Mouse (Mus musculus): ENCODE results near the gene Snrpd2. TPM values are rescaled to one million over a fixed set of nuclear protein-coding genes. Genes with fewer than 3 reads are reported as not detected.
"Not testable (repeated sequence)": the region's sequence is repeated elsewhere in the genome, so short reads cannot be mapped to it uniquely, and the experiment has no call there.

The Snrpd2 gene
- polyA plus RNA-seq, 1 experiment from 2014 or later, result 183 TPM

DNA sequence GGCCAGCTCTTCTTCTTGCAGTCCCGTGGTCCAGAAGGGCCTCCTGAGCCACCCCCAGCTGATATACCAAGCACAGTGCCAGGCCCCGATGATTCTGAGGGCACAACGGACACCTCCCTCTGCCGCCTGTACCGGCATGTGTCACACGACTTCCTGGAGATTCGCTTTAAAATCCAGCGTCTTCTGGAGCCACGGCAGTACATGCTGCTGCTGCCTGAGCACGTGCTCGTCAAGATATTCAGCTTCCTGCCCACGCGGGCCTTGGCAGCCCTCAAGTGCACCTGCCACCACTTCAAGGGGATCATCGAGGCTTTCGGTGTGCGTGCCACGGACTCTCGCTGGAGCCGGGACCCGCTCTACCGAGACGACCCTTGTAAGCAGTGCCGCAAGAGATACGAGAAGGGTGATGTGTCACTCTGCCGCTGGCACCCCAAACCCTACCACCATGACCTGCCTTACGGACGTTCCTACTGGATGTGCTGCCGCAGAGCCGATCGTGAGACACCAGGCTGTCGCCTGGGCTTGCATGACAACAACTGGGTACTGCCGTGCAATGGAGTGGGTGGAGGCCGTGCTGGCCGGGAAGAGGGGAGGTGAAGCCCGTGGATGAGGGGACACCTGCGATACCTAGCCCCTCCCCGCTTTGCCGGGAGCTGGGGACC lies 12.7 kb upstream of the Snrpd2 start:
- Histone ChIP-seq H3K4me3 (ENCODE audit: low read depth, low read length) (no peak overlapping the region), H3K27me3 (ENCODE audit: control insufficient read depth, insufficient read depth, low read length) (no peaks in the 10 kb centered on the region), H3K27ac (replicated peaks; ENCODE audit: low read depth, low read length) (no peak overlapping the region), H3K4me2 (ENCODE audit: low read depth, severe bottlenecking) (no peak overlapping the region), H3K36me3 (ENCODE audit: control insufficient read depth, insufficient read depth, low read length) (peaks cover 10% of the 10 kb centered on the region), H3K9ac (ENCODE audit: low read length) (no peak overlapping the region), H3K9me3 (ENCODE audit: control insufficient read depth, low read length) (no peaks in the 10 kb centered on the region), H3K4me1 (ENCODE audit: control insufficient read depth, insufficient read depth, low read length) (no peaks in the 10 kb centered on the region)
- ATAC-seq (ENCODE audit: insufficient number of reproducible peaks, low FRiP score, low TSS enrichment, low read depth), result no peak
- WGBS, result 90% methylated on average over 38 of the region's 38 CpGs
- no peak for DNase-seq (ENCODE audit: low spot score)

DNA sequence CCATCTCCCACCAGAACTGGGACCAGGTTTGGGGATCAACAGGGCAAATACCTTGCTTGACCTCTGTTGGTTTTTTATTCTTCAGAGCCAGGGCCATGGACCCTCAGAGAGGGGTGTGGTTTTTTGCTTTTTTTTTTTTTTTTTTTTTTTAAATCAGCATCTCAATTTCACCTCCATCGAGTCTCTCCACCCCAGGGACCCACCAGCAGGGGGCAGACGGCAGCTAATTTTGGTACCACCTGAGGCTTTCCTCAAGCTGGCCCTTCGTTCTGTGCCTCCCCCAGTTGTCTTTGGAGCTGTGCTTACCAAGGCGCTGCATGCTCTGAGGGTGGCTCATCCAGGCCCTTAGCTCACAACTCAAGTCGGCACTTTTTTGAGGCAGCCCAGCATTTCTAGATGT lies 12.1 kb upstream of the Snrpd2 start:
- WGBS, result 60% methylated on average over 5 of the region's 5 CpGs
- no peaks in the 10 kb centered on the region for H3K9me3 ChIP-seq (ENCODE audit: control insufficient read depth, low read length)
- no peak overlapping the region for H3K4me3 ChIP-seq (ENCODE audit: low read depth, low read length)
- DNase-seq (ENCODE audit: low spot score) (peak; percentile 75), ATAC-seq (ENCODE audit: insufficient number of reproducible peaks, low FRiP score, low TSS enrichment, low read depth) (no peak)
- H3K36me3 ChIP-seq (ENCODE audit: control insufficient read depth, insufficient read depth, low read length), result peaks cover 10% of the 10 kb centered on the region
- no peak overlapping the region for H3K27ac ChIP-seq (replicated peaks; ENCODE audit: low read depth, low read length)
- H3K4me1 ChIP-seq (ENCODE audit: control insufficient read depth, insufficient read depth, low read length), result no peaks in the 10 kb centered on the region
- no peak overlapping the region for H3K9ac ChIP-seq (ENCODE audit: low read length)
- no peak overlapping the region for H3K4me2 ChIP-seq (ENCODE audit: low read depth, severe bottlenecking)
- no peaks in the 10 kb centered on the region for H3K27me3 ChIP-seq (ENCODE audit: control insufficient read depth, insufficient read depth, low read length)

DNA sequence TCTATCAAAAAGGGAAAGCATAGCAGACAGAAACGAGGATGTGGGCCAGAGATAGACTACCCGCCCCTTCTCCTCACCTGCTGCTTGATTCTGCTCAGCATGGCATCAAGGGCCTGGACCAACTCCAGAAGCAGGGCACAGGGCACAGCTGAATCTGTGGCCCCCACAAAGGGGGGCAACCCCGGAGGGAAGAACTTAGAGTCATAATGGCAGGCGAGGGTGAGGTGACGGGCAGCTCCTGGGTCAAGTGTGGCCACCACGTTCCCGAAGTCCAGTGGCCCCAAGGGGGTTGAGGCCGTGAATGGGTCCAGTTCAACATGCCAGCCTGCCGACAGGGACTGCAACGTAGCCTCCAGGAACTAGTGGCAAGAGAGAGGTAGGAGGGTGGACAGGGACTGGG lies 2.7 kb upstream of the Snrpd2 start:
- no peak overlapping the region for H3K4me3 ChIP-seq (ENCODE audit: low read depth, low read length)
- no peaks in the 10 kb centered on the region for H3K27me3 ChIP-seq (ENCODE audit: control insufficient read depth, insufficient read depth, low read length)
- DNase-seq (ENCODE audit: low spot score) (no peak), ATAC-seq (ENCODE audit: insufficient number of reproducible peaks, low FRiP score, low TSS enrichment, low read depth) (no peak)
- H3K4me2 ChIP-seq (ENCODE audit: low read depth, severe bottlenecking), result no peak overlapping the region
- H3K27ac ChIP-seq (replicated peaks; ENCODE audit: low read depth, low read length), result no peak overlapping the region
- no peaks in the 10 kb centered on the region for H3K9me3 ChIP-seq (ENCODE audit: control insufficient read depth, low read length)
- peaks cover 11% of the 10 kb centered on the region for H3K4me1 ChIP-seq (ENCODE audit: control insufficient read depth, insufficient read depth, low read length)
- no peaks in the 10 kb centered on the region; the same call in 1 of the 2 replicates for H3K36me3 ChIP-seq (ENCODE audit: control insufficient read depth, insufficient read depth, low read length)
- no peak overlapping the region for H3K9ac ChIP-seq (ENCODE audit: low read length)
- WGBS, result 87% methylated on average over 10 of the region's 10 CpGs

GRCm38 (mm10) chr7:19147497-19148045 lies 2.0 kb upstream of the Snrpd2 start:
- Histone ChIP-seq H3K9me3 (ENCODE audit: control insufficient read depth, low read length) (no peaks in the 10 kb centered on the region), H3K27ac (replicated peaks; ENCODE audit: low read depth, low read length) (no peak overlapping the region), H3K4me2 (ENCODE audit: low read depth, severe bottlenecking) (no peak overlapping the region), H3K4me1 (ENCODE audit: control insufficient read depth, insufficient read depth, low read length) (peaks cover 11% of the 10 kb centered on the region), H3K27me3 (ENCODE audit: control insufficient read depth, insufficient read depth, low read length) (no peaks in the 10 kb centered on the region), H3K9ac (ENCODE audit: low read length) (no peak overlapping the region), H3K4me3 (ENCODE audit: low read depth, low read length) (no peak overlapping the region), H3K36me3 (ENCODE audit: control insufficient read depth, insufficient read depth, low read length) (peaks cover 3% of the 10 kb centered on the region; the same call in 1 of the 2 replicates)
- ATAC-seq (ENCODE audit: insufficient number of reproducible peaks, low FRiP score, low TSS enrichment, low read depth) (no peak), DNase-seq (ENCODE audit: low spot score) (peak; percentile 47)
- WGBS, result 47% methylated on average over 6 of the region's 6 CpGs

DNA sequence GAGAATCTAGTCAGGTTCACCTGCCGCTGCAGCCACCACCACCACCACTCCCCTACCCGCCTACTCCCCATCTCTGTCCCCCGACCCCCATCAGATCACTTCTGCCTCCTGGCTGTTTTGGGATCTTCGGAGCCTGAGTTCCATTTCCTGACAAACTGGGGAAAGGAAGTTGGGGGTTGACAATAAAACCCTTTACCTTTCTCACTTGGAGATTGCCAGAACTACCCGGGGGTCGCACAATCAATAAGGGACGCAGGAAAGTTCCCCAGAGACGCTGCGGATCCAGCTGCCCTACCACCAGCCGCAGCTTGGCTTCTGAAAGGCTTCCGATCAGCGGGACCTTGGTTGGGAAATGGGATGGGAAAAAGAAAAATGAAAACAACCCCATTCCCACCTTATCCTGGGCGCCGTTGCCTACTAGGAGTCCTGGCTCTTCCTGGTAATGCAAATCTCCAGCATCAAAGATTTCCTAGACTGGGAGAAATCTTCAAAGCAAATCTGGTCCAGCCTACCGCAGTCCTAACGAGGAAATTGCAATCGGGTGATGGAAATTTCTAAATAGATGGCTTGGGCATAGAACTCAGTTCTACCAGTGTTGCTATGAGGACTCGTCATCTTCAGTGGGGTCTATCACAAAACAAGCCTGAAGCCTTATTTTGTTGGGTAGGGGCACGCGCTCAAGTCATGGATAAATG lies 1.2 kb upstream of the Snrpd2 start:
- H3K36me3 ChIP-seq (ENCODE audit: control insufficient read depth, insufficient read depth, low read length), result peaks cover 10% of the 10 kb centered on the region; the same call in 1 of the 2 replicates
- H3K9me3 ChIP-seq (ENCODE audit: control insufficient read depth, low read length), result no peaks in the 10 kb centered on the region
- peak overlapping the region; percentile 76 for H3K4me2 ChIP-seq (ENCODE audit: low read depth, severe bottlenecking)
- H3K4me1 ChIP-seq (ENCODE audit: control insufficient read depth, insufficient read depth, low read length), result peaks cover 11% of the 10 kb centered on the region
- DNase-seq (ENCODE audit: low spot score) (no peak), ATAC-seq (ENCODE audit: insufficient number of reproducible peaks, low FRiP score, low TSS enrichment, low read depth) (no peak)
- peak overlapping the region; percentile 43 for H3K9ac ChIP-seq (ENCODE audit: low read length)
- H3K27ac ChIP-seq (replicated peaks; ENCODE audit: low read depth, low read length), result no peak overlapping the region
- 11% methylated on average over 20 of the region's 20 CpGs for WGBS
- H3K27me3 ChIP-seq (ENCODE audit: control insufficient read depth, insufficient read depth, low read length), result no peaks in the 10 kb centered on the region
- peak overlapping the region; percentile 61 for H3K4me3 ChIP-seq (ENCODE audit: low read depth, low read length)

- DNase-seq (ENCODE audit: low spot score), result peak; percentile 95
- H3K4me2 ChIP-seq (ENCODE audit: low read depth, severe bottlenecking), result peak within 1 kb of the TSS; percentile 76
- no peaks in the 10 kb centered on the region for H3K9me3 ChIP-seq (ENCODE audit: control insufficient read depth, low read length)
- no peaks in the 10 kb centered on the region for H3K27me3 ChIP-seq (ENCODE audit: control insufficient read depth, insufficient read depth, low read length)
- H3K36me3 ChIP-seq (ENCODE audit: control insufficient read depth, insufficient read depth, low read length), result peaks cover 12% of the 10 kb centered on the region; the same call in 1 of the 2 replicates
- peak within 1 kb of the TSS; percentile 61 for H3K4me3 ChIP-seq (ENCODE audit: low read depth, low read length)
- ATAC-seq (ENCODE audit: insufficient number of reproducible peaks, low FRiP score, low TSS enrichment, low read depth), result peak; percentile 96
- under 1% methylated on average over 43 of the region's 43 CpGs for WGBS
- peak within 1 kb of the TSS; percentile 58 for H3K9ac ChIP-seq (ENCODE audit: low read length)
- H3K4me1 ChIP-seq (ENCODE audit: control insufficient read depth, insufficient read depth, low read length), result peaks cover 11% of the 10 kb centered on the region
- peak within 1 kb of the TSS; percentile 42; the same call in 1 of the 2 replicates for H3K27ac ChIP-seq (replicated peaks; ENCODE audit: low read depth, low read length)
Measured at GRCm38 (mm10) chr7:19148875-19149541, 514 bp upstream of the Snrpd2 start, which contains the start of gene Qpctl. Qpctl (minus strand) TSS chr7:19149291.

DNA sequence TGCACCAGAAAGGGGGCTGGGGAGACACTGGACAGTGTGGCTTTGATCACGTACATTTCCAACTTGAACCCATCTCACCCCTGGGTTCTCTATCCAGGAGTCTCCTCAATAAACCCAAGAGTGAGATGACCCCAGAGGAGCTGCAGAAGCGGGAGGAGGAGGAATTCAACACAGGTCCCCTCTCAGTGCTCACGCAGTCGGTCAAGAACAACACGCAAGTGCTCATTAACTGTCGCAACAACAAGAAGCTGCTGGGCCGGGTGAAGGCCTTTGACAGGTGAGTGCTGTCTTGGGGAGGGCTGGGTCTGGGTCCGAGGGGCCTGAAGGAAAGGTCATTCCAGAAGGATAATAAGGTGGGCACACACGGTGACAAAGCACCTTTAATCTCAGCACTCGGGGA lies 1.6 kb downstream of the Snrpd2 start:
- not testable (repeated sequence) for H3K4me2 ChIP-seq (ENCODE audit: low read depth, severe bottlenecking)
- WGBS, result 92% methylated on average over 10 of the region's 10 CpGs

DNA sequence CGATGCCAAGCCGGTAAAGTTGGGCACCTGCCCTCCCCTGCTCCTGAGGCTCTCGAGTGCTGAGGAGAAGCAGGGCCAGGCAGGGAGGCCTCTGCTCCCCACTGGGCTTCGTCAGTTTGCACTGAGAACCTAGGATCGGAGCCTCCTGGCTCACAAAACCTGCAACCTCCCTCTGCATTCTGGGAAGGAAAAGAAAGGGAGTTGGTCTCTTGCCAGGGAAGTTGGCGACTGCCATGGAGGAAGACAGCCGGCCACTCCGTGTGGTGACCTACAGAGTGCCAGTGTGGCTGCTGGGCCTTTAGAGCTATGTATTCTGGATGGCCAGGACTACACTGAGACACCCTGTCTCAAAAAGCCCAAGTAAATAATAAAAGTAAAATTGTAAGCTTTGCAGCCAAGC lies 5.3 kb downstream of the Snrpd2 start:
- H3K36me3 ChIP-seq (ENCODE audit: control insufficient read depth, insufficient read depth, low read length), result peaks cover 15% of the 10 kb centered on the region; the same call in 1 of the 2 replicates
- no peak for ATAC-seq (ENCODE audit: insufficient number of reproducible peaks, low FRiP score, low TSS enrichment, low read depth)
- DNase-seq (ENCODE audit: low spot score), result no peak
- H3K4me1 ChIP-seq (ENCODE audit: control insufficient read depth, insufficient read depth, low read length), result peaks cover 16% of the 10 kb centered on the region
- H3K27me3 ChIP-seq (ENCODE audit: control insufficient read depth, insufficient read depth, low read length), result peaks cover 12% of the 10 kb centered on the region
- 89% methylated on average over 8 of the region's 8 CpGs for WGBS
- H3K9me3 ChIP-seq (ENCODE audit: control insufficient read depth, low read length), result no peaks in the 10 kb centered on the region
- no peak overlapping the region for H3K27ac ChIP-seq (replicated peaks; ENCODE audit: low read depth, low read length)
- H3K4me2 ChIP-seq (ENCODE audit: low read depth, severe bottlenecking), result no peak overlapping the region
- no peak overlapping the region for H3K4me3 ChIP-seq (ENCODE audit: low read depth, low read length)
- no peak overlapping the region for H3K9ac ChIP-seq (ENCODE audit: low read length)

More for the DNA sequence above, 1.6 kb downstream of the Snrpd2 start:
- not testable (repeated sequence) for ATAC-seq (ENCODE audit: insufficient number of reproducible peaks, low FRiP score, low TSS enrichment, low read depth); H3K9ac ChIP-seq (ENCODE audit: low read length); H3K27me3 ChIP-seq (ENCODE audit: control insufficient read depth, insufficient read depth, low read length); DNase-seq (ENCODE audit: low spot score); H3K27ac ChIP-seq (replicated peaks; ENCODE audit: low read depth, low read length); H3K4me3 ChIP-seq (ENCODE audit: low read depth, low read length); H3K9me3 ChIP-seq (ENCODE audit: control insufficient read depth, low read length)
- H3K36me3 ChIP-seq (ENCODE audit: control insufficient read depth, insufficient read depth, low read length), result peaks cover 15% of the 10 kb centered on the region; the same call in 1 of the 2 replicates
- peaks cover 14% of the 10 kb centered on the region for H3K4me1 ChIP-seq (ENCODE audit: control insufficient read depth, insufficient read depth, low read length)
